Mouse (Mus musculus) spleen, adult 2 months (tissue): ENCODE measurements around the gene Cd244a. TPM values are rescaled to one million over a fixed set of nuclear protein-coding genes. Genes with fewer than 3 reads are reported as not detected.
A peak's percentile ranks its signal among the peaks of the same experiment; 100 is the strongest.

Experiments
- DNase-seq, 2 experiments: peaks; one replicate each; pipeline versions ENCODE4 v3.0.0 to v3.0.0-alpha.2; 2012 to 2021; ENCODE audit warnings: low spot score in 2 of 2, low read depth in 1 of 2
- H3K27ac ChIP-seq: fragments of 200-500 bp; 2 replicates; pipeline ENCODE4 v1.5.1; 2012; ENCODE audit warnings: low read length, inconsistent platforms; ENCODE audit not compliant: insufficient read depth
- H3K27me3 ChIP-seq: fragments of 200-500 bp; 2 replicates; pipeline ENCODE4 v1.6.1; 2012; ENCODE audit warnings: mild to moderate bottlenecking, moderate library complexity, low read length, inconsistent platforms; ENCODE audit not compliant: control insufficient read depth, insufficient read depth
- H3K36me3 ChIP-seq: fragments of 200-500 bp; 2 replicates; pipeline ENCODE4 v1.6.1; 2012; ENCODE audit warnings: mild to moderate bottlenecking, low read length, inconsistent platforms; ENCODE audit not compliant: control insufficient read depth, insufficient read depth
- H3K4me1 ChIP-seq: fragments of 200-500 bp; 2 replicates; pipeline ENCODE4 v1.6.1; 2011; ENCODE audit warnings: inconsistent platforms; ENCODE audit not compliant: control insufficient read depth, insufficient read depth, insufficient read length
- H3K4me3 ChIP-seq: fragments of 200-500 bp; 2 replicates; pipeline ENCODE4 v1.5.1; 2011; ENCODE audit warnings: mild to moderate bottlenecking, inconsistent platforms; ENCODE audit not compliant: insufficient read depth, insufficient read length; ENCODE audit errors: extremely low read depth
- CTCF ChIP-seq: fragments of 200-500 bp; IDR thresholded peaks from 2 replicates; pipeline ENCODE4 v1.5.1; 2011; ENCODE audit warnings: mild to moderate bottlenecking, inconsistent platforms; ENCODE audit not compliant: insufficient read depth, insufficient read length, insufficient replicate concordance; ENCODE audit errors: extremely low read depth
- POLR2A ChIP-seq: fragments of 200-500 bp; IDR thresholded peaks from 2 replicates; pipeline ENCODE4 v1.6.1; 2011; ENCODE audit warnings: low read depth, low read length, inconsistent platforms
- WGBS: fragments of 180-500 bp; shearing (Covaris S2); methylation state at CpG from one replicate; pipeline ENCODE4 v1.1.7; 2018; 5-methylcytosine and 5-hydroxymethylcytosine counted together
- polyA plus RNA-seq: library from polyadenylated mRNA; depleted of rRNA; stranded (reverse); fragments of >200 nt; gene quantifications from 2 replicates; pipeline ENCODE4 v1.2.3, GENCODE M21; 2012

Gene Cd244a
- polyA plus RNA-seq, 1 experiment, result 6.8 TPM

DNA sequence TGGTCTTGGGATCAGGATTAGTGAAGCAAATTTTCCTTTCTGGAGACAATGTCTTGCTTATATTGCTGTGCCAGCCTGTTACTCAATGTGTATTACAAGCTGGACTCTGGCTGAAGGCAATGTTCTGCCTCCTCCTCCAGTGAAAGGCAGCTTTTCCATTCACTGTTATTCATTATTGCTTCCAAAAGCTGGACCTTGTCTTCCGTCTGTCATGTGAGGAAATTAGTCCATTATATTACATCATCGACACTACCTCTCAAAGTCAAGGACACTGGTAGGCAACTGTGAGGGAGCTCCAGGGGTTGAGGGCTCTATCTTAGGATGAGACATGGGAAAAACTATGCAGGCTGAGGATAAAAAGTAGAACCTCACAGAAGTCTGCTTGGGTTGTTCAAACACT is 2.6 kb upstream of the Cd244a start:
- H3K36me3 ChIP-seq, result no peaks in the 10 kb centered on the region
- no peak for TF ChIP-seq POLR2A
- no peak for TF ChIP-seq CTCF
- H3K27ac ChIP-seq, result no peak overlapping the region
- DNase-seq, result no peak
- peaks cover 22% of the 10 kb centered on the region; the same call in 1 of the 2 replicates for H3K4me1 ChIP-seq
- no peak overlapping the region for H3K4me3 ChIP-seq
- no peaks in the 10 kb centered on the region for H3K27me3 ChIP-seq
- 91% methylated on average over 2 of the region's 2 CpGs for WGBS

DNA sequence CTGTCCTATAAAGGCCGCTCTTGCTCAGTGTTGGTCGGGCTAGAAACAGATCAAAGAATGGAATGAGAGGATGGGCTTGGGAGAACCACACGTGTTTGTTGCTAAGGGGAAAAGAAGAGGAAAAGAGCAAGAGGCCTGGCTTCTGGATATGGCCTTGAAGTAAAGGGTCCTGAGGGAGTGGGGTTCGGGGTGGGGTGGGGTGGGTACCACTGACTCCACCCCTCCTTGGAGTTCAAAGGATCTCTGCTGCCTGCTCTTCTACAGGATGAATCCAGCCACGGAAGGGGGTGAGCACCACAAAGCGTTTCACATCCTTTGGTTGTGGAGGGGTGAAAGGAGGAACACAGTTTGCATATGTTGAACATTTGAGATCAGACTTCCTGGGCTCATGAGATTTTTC is 586 bp upstream of the Cd244a start:
- peaks cover 32% of the 10 kb centered on the region; the same call in 1 of the 2 replicates for H3K4me1 ChIP-seq
- no peaks in the 10 kb centered on the region for H3K27me3 ChIP-seq
- no peaks in the 10 kb centered on the region for H3K36me3 ChIP-seq
- H3K4me3 ChIP-seq, result no peak overlapping the region
- no peak for DNase-seq
- TF ChIP-seq POLR2A (no peak), CTCF (no peak)
- 33% methylated on average over 6 of the region's 6 CpGs for WGBS
- 0 out of 2 replicates have a peak overlapping the region, but pooled peaks have one; percentile 3 for H3K27ac ChIP-seq

DNA sequence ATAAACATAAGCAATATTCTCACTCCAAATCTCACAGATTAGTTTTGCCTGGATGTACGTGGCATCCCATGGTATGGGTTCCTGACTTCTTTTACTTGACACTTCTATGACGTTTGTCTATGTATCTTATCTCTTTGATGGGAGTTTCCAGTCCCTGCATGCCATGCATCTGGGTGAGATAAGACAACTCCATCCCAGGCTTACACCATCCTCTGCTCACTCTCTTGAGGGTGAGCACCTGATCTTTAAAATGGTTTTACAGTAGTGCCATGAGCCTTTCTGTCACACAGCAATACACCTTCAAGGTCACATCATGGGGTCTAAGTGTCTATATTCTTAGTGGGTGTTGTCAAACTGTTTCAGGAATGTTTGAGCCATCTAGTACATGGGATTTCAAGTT is 1.3 kb downstream of the Cd244a start:
- Histone ChIP-seq H3K27ac (no peak overlapping the region), H3K36me3 (no peaks in the 10 kb centered on the region), H3K27me3 (no peaks in the 10 kb centered on the region), H3K4me1 (peaks cover 28% of the 10 kb centered on the region; the same call in 1 of the 2 replicates), H3K4me3 (no peak overlapping the region)
- no peak for DNase-seq
- WGBS, result 62% methylated on average over 2 of the region's 2 CpGs
- no peak for TF ChIP-seq CTCF
- TF ChIP-seq POLR2A, result no peak

DNA sequence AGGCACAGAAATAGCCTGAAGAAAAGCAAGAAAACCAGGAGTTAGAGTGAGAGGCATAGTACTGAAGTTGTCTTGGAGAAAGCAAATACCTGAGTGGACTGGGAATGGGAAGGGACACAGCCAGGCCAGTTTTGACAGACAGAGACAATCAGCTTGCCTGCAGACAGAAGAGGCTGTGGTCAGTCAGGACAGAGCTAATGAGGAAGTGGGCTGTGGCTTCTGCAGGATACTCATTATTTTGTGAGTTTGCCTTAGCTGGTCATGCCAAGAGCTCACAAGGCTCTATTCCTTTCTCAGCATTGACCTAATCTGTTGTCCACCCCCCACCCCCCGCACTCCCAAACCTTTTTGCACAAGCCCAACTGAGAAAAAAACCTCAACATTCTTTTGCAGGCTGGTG is 2.2 kb downstream of the Cd244a start:
- 67% methylated on average over 1 of the region's 1 CpGs for WGBS
- H3K27me3 ChIP-seq, result no peaks in the 10 kb centered on the region
- no peaks in the 10 kb centered on the region for H3K36me3 ChIP-seq
- H3K4me3 ChIP-seq, result no peak overlapping the region
- TF ChIP-seq POLR2A, result no peak
- TF ChIP-seq CTCF, result no peak
- DNase-seq, result no peak
- peaks cover 28% of the 10 kb centered on the region; the same call in 1 of the 2 replicates for H3K4me1 ChIP-seq
- peak overlapping the region; percentile 43; the same call in 1 of the 2 replicates for H3K27ac ChIP-seq

DNA sequence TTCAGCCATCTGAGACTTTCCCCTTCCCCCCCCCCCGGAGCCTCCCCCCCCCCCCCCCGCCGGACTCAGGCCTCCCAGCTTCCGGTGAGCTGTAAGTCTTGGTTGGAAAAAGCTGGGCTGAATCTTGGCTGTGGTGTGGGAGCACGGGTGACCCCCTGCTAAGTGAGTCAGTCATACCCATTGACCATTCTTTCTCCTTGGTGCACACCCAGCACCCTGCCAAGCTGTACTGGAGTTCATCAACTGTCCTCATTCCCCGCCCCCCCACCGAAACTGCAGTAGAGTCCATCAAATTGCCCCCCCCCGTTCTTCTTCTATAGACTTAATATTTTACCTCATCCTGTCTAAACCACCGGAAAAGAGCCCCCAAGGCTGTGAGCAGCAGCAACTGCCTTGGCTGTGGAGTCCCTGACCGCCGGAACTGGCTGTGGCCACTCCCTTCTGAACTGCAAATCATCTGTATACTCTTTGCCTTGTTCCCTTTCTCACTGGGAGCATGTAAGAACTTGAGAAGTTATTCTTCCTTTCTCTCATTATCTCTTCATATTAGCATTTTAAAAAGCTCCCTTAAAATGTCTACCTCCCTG is 2.7 kb downstream of the Cd244a start:
- peak in 1 of 2 experiments; percentile 44 for DNase-seq
- peak overlapping the region; percentile 34; the same call in 1 of the 2 replicates for H3K4me3 ChIP-seq
- WGBS, result 6% methylated on average over 9 of the region's 11 CpGs
- H3K27ac ChIP-seq, result peak overlapping the region; percentile 71
- H3K4me1 ChIP-seq, result peaks cover 28% of the 10 kb centered on the region; the same call in 1 of the 2 replicates
- no peaks in the 10 kb centered on the region for H3K27me3 ChIP-seq
- H3K36me3 ChIP-seq, result no peaks in the 10 kb centered on the region
- TF ChIP-seq POLR2A, result no peak
- no peak for TF ChIP-seq CTCF

DNA sequence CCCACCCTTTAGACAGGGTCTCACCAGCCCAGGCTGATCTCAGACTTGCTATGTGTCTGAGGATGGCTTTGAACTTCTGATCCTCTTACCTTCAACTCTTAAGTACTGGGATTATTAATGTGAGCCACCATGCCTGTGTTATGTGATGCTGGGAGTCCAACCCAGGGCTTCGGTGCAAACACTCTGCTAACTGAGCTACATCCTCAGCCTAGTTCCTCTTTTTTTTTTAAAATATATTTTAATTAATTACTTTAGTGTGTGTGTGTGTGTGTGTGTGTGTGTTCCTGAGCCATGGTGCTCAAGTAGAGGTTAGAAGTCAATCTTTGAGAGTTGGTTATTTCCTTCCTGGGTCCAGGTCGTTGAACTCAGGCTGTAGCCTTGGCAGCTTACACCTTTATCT is 4.0 kb downstream of the Cd244a start:
- H3K4me3 ChIP-seq, result no peak overlapping the region
- DNase-seq, result peak in 1 of 2 experiments; percentile 12
- no peaks in the 10 kb centered on the region for H3K27me3 ChIP-seq
- H3K27ac ChIP-seq, result no peak overlapping the region
- no peaks in the 10 kb centered on the region for H3K36me3 ChIP-seq
- WGBS, result 13% methylated on average over 2 of the region's 2 CpGs
- peaks cover 27% of the 10 kb centered on the region; the same call in 1 of the 2 replicates for H3K4me1 ChIP-seq
- no peak for TF ChIP-seq POLR2A
- TF ChIP-seq CTCF, result no peak

DNA sequence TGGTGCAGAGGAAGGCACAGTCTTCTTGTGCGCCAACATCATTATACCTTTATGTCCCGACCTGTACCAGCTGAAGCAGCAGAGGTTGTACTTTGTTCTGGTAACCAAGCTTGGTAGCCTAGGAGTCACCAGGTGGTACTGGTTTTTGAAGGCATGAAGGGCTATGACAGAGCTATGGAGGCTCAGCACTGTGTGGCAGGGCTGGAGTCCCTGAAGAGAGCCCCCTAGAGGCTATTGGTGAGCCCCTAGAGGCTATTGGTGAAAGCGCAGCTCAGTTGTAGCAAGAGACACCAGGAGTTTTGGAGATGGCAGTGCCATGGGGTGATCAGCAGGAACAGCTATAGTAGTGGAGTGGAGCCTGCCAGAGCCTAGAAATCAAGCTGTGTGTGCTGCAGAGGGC is 5.3 kb downstream of the Cd244a start:
- DNase-seq, result peak; percentile 40 to 43
- Histone ChIP-seq H3K4me3 (no peak overlapping the region), H3K4me1 (peaks cover 16% of the 10 kb centered on the region; the same call in 1 of the 2 replicates), H3K36me3 (no peaks in the 10 kb centered on the region), H3K27ac (no peak overlapping the region), H3K27me3 (no peaks in the 10 kb centered on the region)
- WGBS, result 75% methylated on average over 3 of the region's 3 CpGs
- TF ChIP-seq CTCF (peak; percentile 56; the same call in 1 of the 2 replicates), POLR2A (no peak)
